Mouse (Mus musculus) C2C12 (cell line): ENCODE data around the gene Secisbp2. TPM values are rescaled to one million over a fixed set of nuclear protein-coding genes. Genes with fewer than 3 reads are reported as not detected.

Experiments
- H3K27me3 ChIP-seq: one replicate; pipeline ENCODE4 v1.6.1; 2011; ENCODE audit not compliant: control insufficient read depth, insufficient read depth, insufficient read length
- H3K36me3 ChIP-seq: one replicate; pipeline ENCODE4 v1.6.1; 2011; ENCODE audit not compliant: control insufficient read depth, insufficient read depth
- H3K4me3 ChIP-seq: one replicate; pipeline ENCODE4 v1.5.1; 2011; ENCODE audit warnings: mild to moderate bottlenecking, control low read depth; ENCODE audit not compliant: poor library complexity, insufficient read depth, severe bottlenecking
- H3K79me2 ChIP-seq: one replicate; pipeline ENCODE4 v1.6.1; 2011; ENCODE audit not compliant: control insufficient read depth, insufficient read depth
- H3K79me3 ChIP-seq: one replicate; pipeline ENCODE4 v1.6.1; 2011; ENCODE audit warnings: low read depth, control low read depth
- H3ac ChIP-seq: one replicate; pipeline ENCODE3; 2011; ENCODE audit warnings: low read depth; ENCODE audit not compliant: control insufficient read depth, insufficient read length
- CEBPB ChIP-seq: IDR thresholded peaks from one replicate; pipeline ENCODE4 v1.6.1; 2011; ENCODE audit warnings: low read depth, mild to moderate bottlenecking, control low read depth, moderate library complexity
- CTCF ChIP-seq: IDR thresholded peaks from one replicate; pipeline ENCODE4 v1.5.1; 2011; ENCODE audit not compliant: control insufficient read depth, insufficient read depth, insufficient read length
- FOSL1 ChIP-seq: IDR thresholded peaks from one replicate; pipeline ENCODE4 v1.8.0; 2011; ENCODE audit warnings: mild to moderate bottlenecking, low read length; ENCODE audit not compliant: poor library complexity, insufficient read depth, severe bottlenecking
- MAX ChIP-seq: IDR thresholded peaks from one replicate; pipeline ENCODE4 v1.6.1; 2011; ENCODE audit warnings: mild to moderate bottlenecking, control low read depth
- MYOD1 ChIP-seq: IDR thresholded peaks from one replicate; pipeline ENCODE4 v1.6.1; 2011; ENCODE audit warnings: low read depth; ENCODE audit not compliant: control insufficient read depth, insufficient read length
- MYOG ChIP-seq: IDR thresholded peaks from one replicate; pipeline ENCODE4 v1.6.1; 2011; ENCODE audit not compliant: control insufficient read depth, insufficient read length; ENCODE audit errors: extremely low read depth
- USF1 ChIP-seq: IDR thresholded peaks from one replicate; pipeline ENCODE4 v1.6.1; 2011; ENCODE audit warnings: low read depth, mild to moderate bottlenecking, control low read depth, moderate library complexity
- polyA plus RNA-seq: library from polyadenylated mRNA; unstranded; fragments of >200 nt; fragmentation: generic; extraction: Trizol; gene quantifications from one replicate; pipeline ENCODE4 v1.2.1, GENCODE M21; 2012; ENCODE audit warnings: missing spikeins

The Secisbp2 gene
- polyA plus RNA-seq, 1 experiment: 6.1 TPM

DNA sequence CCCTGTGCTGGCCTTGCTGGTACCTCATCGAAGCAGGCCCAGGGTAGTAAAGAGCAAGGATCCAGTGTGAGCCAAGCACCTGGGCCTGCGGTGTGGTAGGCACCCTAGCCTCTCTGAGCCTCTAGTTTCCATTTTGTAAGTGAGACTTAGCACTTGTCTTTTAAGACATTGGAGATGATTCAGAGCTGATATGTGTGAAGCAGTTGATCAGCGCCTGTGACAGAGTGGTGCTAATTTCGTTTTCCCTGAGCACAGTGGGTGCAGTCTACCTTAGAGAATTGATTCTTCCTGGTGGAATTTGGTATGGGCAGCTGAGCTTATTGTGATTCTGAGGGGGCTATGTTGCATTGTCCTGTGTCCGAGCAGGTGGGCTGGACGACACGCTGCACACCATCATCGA is 30.1 kb downstream of the Secisbp2 start:
- H3K79me2 ChIP-seq: no peaks in the 10 kb centered on the region
- H3K27me3 ChIP-seq: no peaks in the 10 kb centered on the region
- TF ChIP-seq FOSL1: no peak
- H3K79me3 ChIP-seq: no peaks in the 10 kb centered on the region
- H3ac ChIP-seq: no peak overlapping the region
- no peak overlapping the region for H3K4me3 ChIP-seq
- H3K36me3 ChIP-seq: peaks cover 79% of the 10 kb centered on the region

DNA sequence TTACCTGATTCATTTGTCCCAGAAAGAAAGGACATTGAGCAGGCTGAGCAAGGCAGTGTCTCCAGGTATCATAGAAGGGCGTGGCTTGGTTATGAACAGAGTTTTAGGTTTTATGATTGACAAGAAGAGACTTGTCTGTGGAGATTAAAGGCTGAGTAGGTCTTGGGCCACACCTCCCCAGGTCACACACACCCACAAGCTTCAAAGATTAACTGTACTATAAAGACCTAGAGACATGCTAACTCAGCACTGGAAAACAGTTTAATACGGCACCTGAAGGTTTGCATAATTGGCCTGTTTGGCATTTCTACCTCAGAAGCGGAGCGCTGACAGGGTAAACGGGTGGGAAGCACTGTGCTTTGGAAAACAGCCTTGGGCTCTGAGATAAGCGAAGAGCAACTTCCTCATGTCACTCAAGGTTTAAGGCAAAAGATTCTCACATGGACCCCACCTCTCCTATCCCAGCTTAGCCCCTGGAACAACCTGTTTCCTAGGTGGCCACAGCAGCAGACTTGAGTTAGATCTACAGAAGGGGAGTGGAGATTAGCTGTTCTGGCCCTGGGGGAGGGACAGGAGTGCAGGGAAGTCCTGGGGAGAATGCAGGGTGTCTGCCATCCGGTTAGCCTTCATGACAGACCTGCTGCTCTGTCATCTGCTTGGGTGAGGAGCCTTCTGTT is 33.9 kb downstream of the Secisbp2 start:
- TF ChIP-seq MAX (no peak), CEBPB (no peak), USF1 (no peak), MYOG (no peak)
- no peaks in the 10 kb centered on the region for H3K79me2 ChIP-seq
- H3K27me3 ChIP-seq: no peaks in the 10 kb centered on the region
- H3K36me3 ChIP-seq: peaks cover 58% of the 10 kb centered on the region
- no peaks in the 10 kb centered on the region for H3K79me3 ChIP-seq
- no peak overlapping the region for H3K4me3 ChIP-seq
- no peak overlapping the region for H3ac ChIP-seq

DNA sequence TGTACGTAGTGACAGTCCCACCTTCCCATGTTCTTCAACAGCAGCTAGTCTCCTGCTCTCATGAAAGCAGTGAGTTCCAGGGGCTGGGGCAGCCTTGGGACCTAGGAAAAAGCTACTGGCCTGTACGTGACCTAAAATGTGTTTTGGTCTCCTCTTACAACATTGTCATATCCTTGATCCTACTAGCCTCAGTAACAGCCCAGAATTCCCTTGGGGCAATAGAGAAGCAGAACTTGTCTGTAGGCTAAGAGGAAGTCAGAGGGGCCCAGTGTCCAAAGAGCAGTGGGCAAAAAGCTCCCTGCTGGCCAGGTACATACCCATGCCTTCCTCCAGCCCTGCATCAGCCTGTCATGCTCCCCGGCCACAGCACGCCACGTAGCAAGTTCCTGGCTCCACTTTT is 35.5 kb downstream of the Secisbp2 start:
- no peak overlapping the region for H3ac ChIP-seq
- no peaks in the 10 kb centered on the region for H3K79me2 ChIP-seq
- H3K36me3 ChIP-seq: peaks cover 47% of the 10 kb centered on the region
- TF ChIP-seq FOSL1 (no peak), MYOG (no peak)
- H3K79me3 ChIP-seq: no peaks in the 10 kb centered on the region
- no peak overlapping the region for H3K4me3 ChIP-seq
- H3K27me3 ChIP-seq: no peaks in the 10 kb centered on the region

DNA sequence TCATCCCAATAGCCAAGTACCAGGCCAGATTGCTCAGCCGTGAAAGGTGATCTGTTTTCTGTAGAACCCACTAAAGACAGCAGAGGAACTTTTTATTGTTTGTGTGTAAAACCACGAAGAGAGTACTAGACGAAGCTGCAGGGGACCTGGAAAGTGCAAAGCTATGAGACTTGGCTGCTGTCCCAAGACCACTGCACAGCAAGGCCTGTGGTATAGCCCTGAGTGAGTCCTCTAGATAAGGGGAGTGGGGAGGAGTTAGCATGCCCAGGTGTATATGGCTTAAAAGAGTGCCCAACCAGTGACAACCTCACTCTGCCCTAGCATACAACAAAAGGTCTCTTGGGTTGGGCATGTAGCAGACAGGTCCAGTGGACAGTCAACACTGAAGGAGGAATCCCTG is 37.2 kb downstream of the Secisbp2 start:
- Histone ChIP-seq H3K36me3 (peaks cover 31% of the 10 kb centered on the region), H3K4me3 (no peak overlapping the region), H3K27me3 (no peaks in the 10 kb centered on the region), H3K79me3 (no peaks in the 10 kb centered on the region), H3ac (no peak overlapping the region), H3K79me2 (no peaks in the 10 kb centered on the region)
- TF ChIP-seq MAX (no peak), CEBPB (no peak), MYOD1 (no peak), CTCF (no peak), USF1 (no peak), MYOG (no peak), FOSL1 (no peak)

DNA sequence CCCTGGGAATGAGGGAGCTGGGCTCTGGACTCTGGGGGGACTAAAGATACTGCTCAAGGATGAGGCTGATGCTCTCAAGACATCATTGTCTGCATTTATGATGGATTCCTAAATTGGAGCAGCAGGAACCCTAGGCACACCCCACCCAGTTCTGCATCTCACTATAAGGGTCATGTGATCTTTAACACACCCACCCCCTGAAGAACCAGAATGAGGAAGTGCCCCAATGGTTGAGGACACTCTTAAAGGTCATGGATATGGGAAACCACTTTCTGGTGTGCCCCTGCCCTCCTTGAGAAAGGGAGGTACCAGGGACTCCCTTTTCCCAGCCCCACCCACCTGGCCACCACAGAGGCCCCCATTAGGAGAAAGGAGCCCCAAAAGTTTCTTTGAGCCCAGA is 45.0 kb downstream of the Secisbp2 start:
- Histone ChIP-seq H3K79me3 (no peaks in the 10 kb centered on the region), H3ac (no peak overlapping the region), H3K36me3 (no peaks in the 10 kb centered on the region), H3K79me2 (no peaks in the 10 kb centered on the region), H3K27me3 (no peaks in the 10 kb centered on the region), H3K4me3 (no peak overlapping the region)
- no peak for TF ChIP-seq MYOD1
- no peak for TF ChIP-seq FOSL1
- TF ChIP-seq MYOG: no peak
- TF ChIP-seq MAX: no peak
- no peak for TF ChIP-seq CEBPB
- no peak for TF ChIP-seq USF1
- no peak for TF ChIP-seq CTCF

- Histone ChIP-seq H3K27me3 (no peaks in the 10 kb centered on the region), H3K36me3 (no peaks in the 10 kb centered on the region), H3K4me3 (no peak overlapping the region), H3ac (no peak overlapping the region), H3K79me2 (no peaks in the 10 kb centered on the region), H3K79me3 (no peaks in the 10 kb centered on the region)
- TF ChIP-seq MYOG (no peak), USF1 (no peak), CTCF (no peak), MAX (no peak)
Measured at GRCm38 (mm10) chr13:51697455-51697854, 46.0 kb downstream of the Secisbp2 start.
